In the genomic region with DNA sequence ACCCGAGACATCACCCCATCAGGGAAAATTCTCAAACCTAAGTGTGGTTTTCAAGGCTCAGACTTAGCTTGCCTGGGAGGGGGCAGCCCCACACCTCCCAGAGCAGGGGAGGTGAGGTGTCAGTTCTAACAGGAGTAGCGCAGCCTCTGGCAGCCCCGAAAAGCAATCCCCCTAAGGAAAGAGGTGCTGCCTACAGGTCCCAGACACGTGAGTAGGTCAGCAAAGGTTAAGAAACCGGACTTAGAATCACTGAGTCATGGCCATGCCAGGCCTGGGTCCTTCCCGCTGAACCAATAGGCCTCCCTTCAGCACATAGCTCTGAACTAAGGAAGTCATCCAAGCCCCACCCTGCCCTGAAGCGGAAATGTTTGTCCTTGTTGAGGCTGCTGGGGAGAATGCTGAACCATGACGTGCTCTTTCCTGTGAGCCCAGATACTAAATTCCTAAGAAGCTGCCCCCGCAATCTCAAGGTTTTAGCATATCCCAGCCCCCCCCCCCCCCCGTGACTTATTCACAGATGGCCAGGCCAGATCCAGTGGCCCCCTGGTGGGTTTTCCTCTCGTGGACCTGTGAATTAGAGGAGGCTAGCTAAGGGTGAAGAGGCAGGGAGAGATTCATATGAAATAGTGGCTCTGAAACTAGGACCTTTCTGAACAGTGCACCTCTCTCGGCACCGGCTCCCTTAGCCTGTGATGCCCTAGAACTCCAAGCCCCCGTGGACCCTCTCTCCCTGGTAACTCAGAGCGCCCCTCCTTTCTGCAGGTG, we compare ENCODE assay signal across 8 mouse cellular contexts. TPM values are rescaled to one million over a fixed set of nuclear protein-coding genes. Genes with fewer than 3 reads are reported as not detected.
DNase-seq lines count a peak whose midpoint lies in the region; ATAC-seq and TF ChIP-seq lines count a peak whose summit lies in the region.

No protein-coding gene starts in this region.

- H3K27ac ChIP-seq in embryonic fibroblast, embryonic 13.5 days (ENCODE audit: insufficient read depth, low read length), result peak overlapping the region; percentile 100
- H3K27ac ChIP-seq in heart, postnatal 0 days (ENCODE audit: low read depth), result peak overlapping the region; percentile 97
- peak overlapping the region; percentile 89 for H3K27ac ChIP-seq in stomach, embryonic 15.5 days

- peak; percentile 44; the same call in 1 of the 2 replicates for TF ChIP-seq EP300 in heart, postnatal 0 days (IDR thresholded peaks at IDR 0.05; ENCODE audit: low read depth)

- 0 out of 2 replicates have a peak, but pooled peaks cover 8% of the 10 kb centered on the region for H3K36me3 ChIP-seq in heart, postnatal 0 days (replicated peaks; ENCODE audit: control insufficient read depth, insufficient read depth, low read length)
- peaks cover 7% of the 10 kb centered on the region; the same call in 1 of the 2 replicates for H3K36me3 ChIP-seq in stomach, embryonic 15.5 days

- peak overlapping the region; percentile 31 for H3K9ac ChIP-seq in heart, postnatal 0 days (replicated peaks; ENCODE audit: low read depth, low read length)
- no peak overlapping the region for H3K9ac ChIP-seq in stomach, embryonic 15.5 days

- H3K27me3 ChIP-seq in heart, postnatal 0 days (ENCODE audit: control insufficient read depth, insufficient read depth, low read length), result no peaks in the 10 kb centered on the region
- H3K27me3 ChIP-seq in stomach, embryonic 15.5 days (replicated peaks), result no peaks in the 10 kb centered on the region

- no peaks in the 10 kb centered on the region for H3K9me3 ChIP-seq in heart, postnatal 0 days (replicated peaks; ENCODE audit: control insufficient read depth, low read length)
- no peaks in the 10 kb centered on the region for H3K9me3 ChIP-seq in stomach, embryonic 15.5 days

- WGBS in heart, postnatal 0 days, result 39% methylated on average over 15 of the region's 15 CpGs
- 39% methylated on average over 15 of the region's 15 CpGs for WGBS in stomach, embryonic 15.5 days

- peak; percentile 81 for ATAC-seq in heart, postnatal 0 days (ENCODE audit: insufficient read depth, low read depth)
- peak; percentile 63 for ATAC-seq in megakaryocyte, adult 5-6 weeks (ENCODE audit: poor library complexity, severe bottlenecking)
- ATAC-seq in stomach, embryonic 15.5 days (ENCODE audit: insufficient read depth, low FRiP score, low read depth), result peak; percentile 60; the same call in 1 of the 2 replicates

- H3K4me3 ChIP-seq in embryonic fibroblast, embryonic 13.5 days (ENCODE audit: insufficient read depth, low read length), result no peak overlapping the region
- H3K4me3 ChIP-seq in heart, postnatal 0 days (ENCODE audit: low read depth, low read length), result no peak overlapping the region
- no peak overlapping the region for H3K4me3 ChIP-seq in stomach, embryonic 15.5 days (replicated peaks)

- H3K4me2 ChIP-seq in heart, postnatal 0 days (ENCODE audit: low read depth, low read length), result peak overlapping the region; percentile 31
- H3K4me2 ChIP-seq in stomach, embryonic 15.5 days, result peak overlapping the region; percentile 31

- H3K4me1 ChIP-seq in embryonic fibroblast, embryonic 13.5 days (ENCODE audit: control insufficient read depth, insufficient read depth, low read length), result peaks cover 14% of the 10 kb centered on the region
- H3K4me1 ChIP-seq in heart, postnatal 0 days (ENCODE audit: control insufficient read depth, insufficient read depth), result 0 out of 2 replicates have a peak, but pooled peaks cover 6% of the 10 kb centered on the region
- peaks cover 24% of the 10 kb centered on the region for H3K4me1 ChIP-seq in stomach, embryonic 15.5 days

- peak; percentile 30 for DNase-seq in cerebellum, adult 11-12 months
- DNase-seq in cerebellum, adult 9-11 months, result no peak
- DNase-seq in MN1 (ENCODE audit: low spot score), result peak; percentile 75
- peak; percentile 90 for DNase-seq in heart, postnatal 0 days (ENCODE audit: low spot score)
- peak; percentile 84 to 93 for DNase-seq in kidney, postnatal 25 days

- no peak for TF ChIP-seq CTCF in embryonic fibroblast, embryonic 13.5 days (IDR thresholded peaks at IDR 0.05; ENCODE audit: borderline replicate concordance, insufficient read depth, low read length)
- no peak for TF ChIP-seq CTCF in heart, postnatal 0 days (IDR thresholded peaks at IDR 0.05; ENCODE audit: low read depth)

- TF ChIP-seq POLR2A in embryonic fibroblast, embryonic 13.5 days (IDR thresholded peaks at IDR 0.05; ENCODE audit: low read depth, low read length), result peak; percentile 40; the same call in 1 of the 2 replicates

RNA-seq across cellular contexts. Expression of gene Tctex1d4, which starts 0.5 kb away (rescaled TPM):
- polyA plus RNA-seq in embryonic fibroblast, embryonic 13.5 days (2011; ENCODE audit: insufficient read length, low read depth, missing spikeins), result not detected in 2 replicates
- not detected in 2 replicates for total RNA-seq in heart, postnatal 0 days (2014; rRNA removed; ENCODE audit: low replicate concordance)
- 1.3 TPM in 1 of 2 replicates, not detected in the other for polyA plus RNA-seq in heart, postnatal 0 days (2015; fragmentation: Nextera tagmentation; extraction: Ambion mirVana)
- 2.1 TPM in 1 of 2 replicates, not detected in the other for total RNA-seq in megakaryocyte, adult 5-6 weeks (2015)
- total RNA-seq in megakaryocyte, adult 5-6 weeks (2017), result 0.53 and 2.8 TPM in 2 replicates
- polyA plus RNA-seq in stomach, embryonic 15.5 days (2015; fragmentation: Nextera tagmentation; extraction: Ambion mirVana), result 0.24 TPM in 1 of 2 replicates, not detected in the other

RNA-seq across cellular contexts. Expression of gene Btbd19, which starts 0.6 kb away (rescaled TPM):
- polyA plus RNA-seq in embryonic fibroblast, embryonic 13.5 days (2011; ENCODE audit: insufficient read length, low read depth, missing spikeins), result 42.1 and 57.8 TPM in 2 replicates
- total RNA-seq in heart, postnatal 0 days (2014; rRNA removed; ENCODE audit: low replicate concordance), result 7.4 and 8.6 TPM in 2 replicates
- polyA plus RNA-seq in heart, postnatal 0 days (2015; fragmentation: Nextera tagmentation; extraction: Ambion mirVana), result 2.7 and 2.8 TPM in 2 replicates
- total RNA-seq in megakaryocyte, adult 5-6 weeks (2015), result 5.3 and 5.9 TPM in 2 replicates
- 10.4 and 11.1 TPM in 2 replicates for total RNA-seq in megakaryocyte, adult 5-6 weeks (2017)
- polyA plus RNA-seq in stomach, embryonic 15.5 days (2015; fragmentation: Nextera tagmentation; extraction: Ambion mirVana), result 6.7 and 7.6 TPM in 2 replicates

RNA-seq across cellular contexts. Expression of gene Plk3, which starts 7.7 kb away (rescaled TPM):
- polyA plus RNA-seq in embryonic fibroblast, embryonic 13.5 days (2011; ENCODE audit: insufficient read length, low read depth, missing spikeins), result 10.6 and 15.4 TPM in 2 replicates
- 1.6 and 4.0 TPM in 2 replicates for total RNA-seq in heart, postnatal 0 days (2014; rRNA removed; ENCODE audit: low replicate concordance)
- 1.6 and 1.9 TPM in 2 replicates for polyA plus RNA-seq in heart, postnatal 0 days (2015; fragmentation: Nextera tagmentation; extraction: Ambion mirVana)
- total RNA-seq in megakaryocyte, adult 5-6 weeks (2015), result 4.9 and 6.2 TPM in 2 replicates
- total RNA-seq in megakaryocyte, adult 5-6 weeks (2017), result 3.0 and 4.2 TPM in 2 replicates
- 3.8 and 4.7 TPM in 2 replicates for polyA plus RNA-seq in stomach, embryonic 15.5 days (2015; fragmentation: Nextera tagmentation; extraction: Ambion mirVana)

RNA-seq across cellular contexts. Expression of gene Rps8, which starts 30.0 kb away (rescaled TPM):
- 1,876 and 2,108 TPM in 2 replicates for polyA plus RNA-seq in embryonic fibroblast, embryonic 13.5 days (2011; ENCODE audit: insufficient read length, low read depth, missing spikeins)
- total RNA-seq in heart, postnatal 0 days (2014; rRNA removed; ENCODE audit: low replicate concordance), result 638 and 752 TPM in 2 replicates
- polyA plus RNA-seq in heart, postnatal 0 days (2015; fragmentation: Nextera tagmentation; extraction: Ambion mirVana), result 456 and 475 TPM in 2 replicates
- 2,618 and 2,625 TPM in 2 replicates for total RNA-seq in megakaryocyte, adult 5-6 weeks (2015)
- 984 and 1,065 TPM in 2 replicates for total RNA-seq in megakaryocyte, adult 5-6 weeks (2017)
- 968 and 983 TPM in 2 replicates for polyA plus RNA-seq in stomach, embryonic 15.5 days (2015; fragmentation: Nextera tagmentation; extraction: Ambion mirVana)

RNA-seq across cellular contexts. Expression of gene Ptch2, which starts 30.2 kb away (rescaled TPM):
- not detected in 2 replicates for polyA plus RNA-seq in embryonic fibroblast, embryonic 13.5 days (2011; ENCODE audit: insufficient read length, low read depth, missing spikeins)
- 3.2 and 3.6 TPM in 2 replicates for total RNA-seq in heart, postnatal 0 days (2014; rRNA removed; ENCODE audit: low replicate concordance)
- polyA plus RNA-seq in heart, postnatal 0 days (2015; fragmentation: Nextera tagmentation; extraction: Ambion mirVana), result 1.2 and 1.4 TPM in 2 replicates
- 0.13 and 0.34 TPM in 2 replicates for total RNA-seq in megakaryocyte, adult 5-6 weeks (2015)
- total RNA-seq in megakaryocyte, adult 5-6 weeks (2017), result 0.08 and 0.11 TPM in 2 replicates
- polyA plus RNA-seq in stomach, embryonic 15.5 days (2015; fragmentation: Nextera tagmentation; extraction: Ambion mirVana), result 6.5 and 7.0 TPM in 2 replicates
